Mouse (Mus musculus) embryo, embryonic 10.5 days (tissue): ENCODE results near the gene Fam171a1.

Experiments
- DNase-seq: peaks from one replicate; pipeline ENCODE4 v3.0.0-alpha.2; 2015; ENCODE audit warnings: low spot score

Gene Fam171a1

GRCm38 (mm10) chr2:3273349-3273748, 159.3 kb downstream of the Fam171a1 start:
- DNase-seq: no peak

- no peak for DNase-seq
These were observed 162.1 kb downstream of the Fam171a1 start for GRCm38 (mm10) chr2:3276106-3276505.
